Mouse (Mus musculus) telencephalon, adult 2 months (tissue): Measurements from ENCODE around the gene Ffar2.
"Not testable (repeated sequence)": the region's sequence is repeated elsewhere in the genome, so short reads cannot be mapped to it uniquely, and the experiment has no call there.

Experiments
- DNase-seq: peaks from one replicate; pipeline ENCODE4 v3.0.0-alpha.2; 2011; ENCODE audit warnings: low read depth, low spot score

Gene Ffar2

GRCm38 (mm10) chr7:30823675-30824074, at the start of gene Ffar2:
Gene Ffar2 (minus strand): TSS chr7:30823775.
- no peak for DNase-seq

- no peak for DNase-seq
These were observed 49.5 kb upstream of the Ffar2 start for GRCm38 (mm10) chr7:30873083-30873482.

GRCm38 (mm10) chr7:30863386-30863785, 39.8 kb upstream of the Ffar2 start:
- DNase-seq: no peak

- DNase-seq: no peak
These were observed 37.9 kb upstream of the Ffar2 start, which contains the start of gene Ffar1 for GRCm38 (mm10) chr7:30861464-30861863. Gene Ffar1 (minus strand): TSS chr7:30861564.

- DNase-seq: peak; percentile 27
These were observed 36.2 kb upstream of the Ffar2 start for GRCm38 (mm10) chr7:30859635-30860402.

GRCm38 (mm10) chr7:30859290-30859634, 35.7 kb upstream of the Ffar2 start:
- DNase-seq: peak; percentile 55

- DNase-seq: no peak
These were observed 34.2 kb upstream of the Ffar2 start for GRCm38 (mm10) chr7:30857746-30858145.

GRCm38 (mm10) chr7:30856078-30856477, 32.5 kb upstream of the Ffar2 start, which contains the start of gene Ffar3:
Gene Ffar3 (minus strand): TSS chr7:30856178.
- no peak for DNase-seq

- DNase-seq: no peak
These were observed 27.8 kb upstream of the Ffar2 start for GRCm38 (mm10) chr7:30851421-30851820.

- no peak for DNase-seq
These were observed 24.4 kb upstream of the Ffar2 start for GRCm38 (mm10) chr7:30847934-30848333.

- no peak for DNase-seq
These were observed 23.8 kb upstream of the Ffar2 start for GRCm38 (mm10) chr7:30847386-30847785.

- no peak for DNase-seq
These were observed 23.0 kb upstream of the Ffar2 start for GRCm38 (mm10) chr7:30846505-30847053.

- DNase-seq: no peak
These were observed 21.2 kb upstream of the Ffar2 start for GRCm38 (mm10) chr7:30844676-30845297.

GRCm38 (mm10) chr7:30842092-30842491, 18.5 kb upstream of the Ffar2 start:
- no peak for DNase-seq

GRCm38 (mm10) chr7:30841379-30841778, 17.8 kb upstream of the Ffar2 start:
- no peak for DNase-seq

GRCm38 (mm10) chr7:30840306-30840705, 16.7 kb upstream of the Ffar2 start:
- no peak for DNase-seq

- no peak for DNase-seq
These were observed 13.7 kb upstream of the Ffar2 start for GRCm38 (mm10) chr7:30837277-30837676.

- DNase-seq: not testable (repeated sequence)
These were observed 9.1 kb upstream of the Ffar2 start for GRCm38 (mm10) chr7:30832684-30833083.

GRCm38 (mm10) chr7:30832261-30832660, 8.7 kb upstream of the Ffar2 start:
- no peak for DNase-seq

GRCm38 (mm10) chr7:30829428-30829827, 5.9 kb upstream of the Ffar2 start:
- no peak for DNase-seq

GRCm38 (mm10) chr7:30828871-30829270, 5.3 kb upstream of the Ffar2 start:
- not testable (repeated sequence) for DNase-seq

GRCm38 (mm10) chr7:30826660-30827059, 3.1 kb upstream of the Ffar2 start:
- DNase-seq: no peak

- DNase-seq: no peak
These were observed 731 bp upstream of the Ffar2 start for GRCm38 (mm10) chr7:30824306-30824705.
